Mouse (Mus musculus) thymus, postnatal 4 days (tissue): Measurements from ENCODE around the gene Atp5k.
A peak's percentile ranks its signal among the peaks of the same experiment; 100 is the strongest.

Experiments
- DNase-seq: peaks from one replicate; pipeline ENCODE4 v3.0.0; 2021

Gene Atp5k

DNA sequence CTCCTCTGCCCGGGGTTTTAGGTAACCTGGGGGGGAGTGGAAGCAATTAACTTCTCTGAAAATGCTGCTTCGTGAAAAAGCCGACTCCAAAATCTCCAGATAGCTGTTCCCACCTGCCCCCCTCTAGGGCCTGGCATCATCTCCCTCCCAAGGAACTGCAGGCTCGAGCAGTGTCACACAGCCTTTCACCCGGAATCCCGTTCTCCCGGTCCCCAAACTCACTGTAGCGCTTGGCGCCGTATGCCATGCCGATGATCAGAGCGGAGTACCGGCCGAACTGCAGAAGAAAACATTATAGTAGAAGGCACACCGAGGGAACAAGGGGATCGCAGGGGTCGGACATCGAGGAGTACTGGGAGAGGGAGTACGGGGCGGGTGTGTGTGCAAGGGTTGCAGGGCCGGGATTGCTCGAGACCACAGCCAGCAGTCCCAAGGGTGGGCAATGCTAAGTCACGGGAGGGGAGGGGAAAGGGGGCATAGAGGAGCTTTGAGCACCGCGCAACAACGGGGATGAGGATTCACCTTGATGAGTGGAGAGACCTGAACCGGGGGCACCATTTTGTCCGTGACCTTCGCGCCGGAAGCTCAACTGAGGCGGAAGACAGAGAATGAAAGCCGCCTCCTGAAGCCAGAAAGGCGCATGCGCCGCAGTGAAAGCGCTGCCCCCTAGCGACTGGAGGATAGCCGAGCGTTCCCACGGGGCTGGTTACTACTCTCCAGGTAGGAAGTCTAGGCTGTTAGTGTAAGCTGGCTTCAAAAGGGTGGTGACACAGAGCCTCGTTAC is at the start of gene Atp5k:
Gene Atp5k, minus strand, starts transcription at position 645 of the 784 bp plus-strand sequence.
- peak; percentile 97 for DNase-seq

DNA sequence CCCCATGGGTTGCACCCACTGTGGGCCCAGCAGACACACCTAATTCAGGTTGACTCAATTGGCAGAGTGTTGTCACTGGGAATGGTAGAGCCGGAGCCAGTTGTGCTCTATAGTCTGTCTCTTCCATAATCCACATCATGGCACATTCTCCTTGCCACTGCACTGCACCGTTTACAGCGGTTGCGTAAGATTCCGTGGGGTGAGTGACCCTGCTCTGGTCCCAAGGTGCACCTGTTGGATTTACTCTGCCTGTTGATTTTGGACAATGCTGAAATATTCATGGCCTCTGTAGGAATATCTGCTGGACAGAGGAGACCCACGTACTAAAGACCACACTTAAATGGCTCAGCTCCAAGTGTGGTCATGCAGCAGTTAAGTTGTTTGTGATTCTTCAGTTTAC is 48.8 kb upstream of the Atp5k start:
- no peak for DNase-seq

DNA sequence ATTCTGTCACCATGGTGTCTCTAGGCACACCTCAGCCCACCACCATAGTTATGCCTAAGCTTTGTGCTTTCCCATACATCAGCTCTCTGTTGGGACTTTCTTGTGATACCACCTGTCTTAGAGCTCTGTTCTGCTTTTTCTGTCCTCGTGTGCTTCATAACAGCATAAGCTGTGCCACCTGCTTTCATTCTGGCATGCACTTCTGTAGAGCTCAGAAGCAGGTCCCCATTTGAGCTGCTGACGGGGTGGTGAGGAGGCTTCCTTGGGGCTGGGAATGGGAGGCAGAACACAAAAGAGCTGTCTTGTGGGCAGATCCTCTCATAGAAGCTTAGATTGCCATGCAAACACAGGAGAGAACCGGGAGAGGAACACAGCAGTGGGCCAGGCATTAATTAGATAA is 41.7 kb upstream of the Atp5k start:
- DNase-seq, result no peak

DNA sequence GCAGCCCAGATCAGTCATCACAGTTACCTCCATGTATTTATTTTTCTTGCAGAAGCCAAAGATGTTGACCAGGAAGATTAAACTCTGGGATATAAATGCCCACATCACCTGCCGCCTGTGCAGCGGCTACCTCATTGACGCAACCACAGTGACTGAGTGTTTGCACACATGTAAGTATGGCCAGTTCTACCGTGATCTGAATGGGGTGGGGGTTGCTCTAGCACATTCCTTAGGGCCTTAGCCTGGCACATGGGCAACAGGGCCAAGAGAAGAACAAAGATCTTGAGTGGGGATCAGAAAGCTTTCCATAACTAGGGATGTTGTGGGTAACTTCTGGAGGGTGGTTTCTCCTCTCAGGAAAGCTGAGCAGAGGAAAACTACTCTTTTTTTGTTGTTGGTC is 39.5 kb upstream of the Atp5k start:
- DNase-seq, result no peak

DNA sequence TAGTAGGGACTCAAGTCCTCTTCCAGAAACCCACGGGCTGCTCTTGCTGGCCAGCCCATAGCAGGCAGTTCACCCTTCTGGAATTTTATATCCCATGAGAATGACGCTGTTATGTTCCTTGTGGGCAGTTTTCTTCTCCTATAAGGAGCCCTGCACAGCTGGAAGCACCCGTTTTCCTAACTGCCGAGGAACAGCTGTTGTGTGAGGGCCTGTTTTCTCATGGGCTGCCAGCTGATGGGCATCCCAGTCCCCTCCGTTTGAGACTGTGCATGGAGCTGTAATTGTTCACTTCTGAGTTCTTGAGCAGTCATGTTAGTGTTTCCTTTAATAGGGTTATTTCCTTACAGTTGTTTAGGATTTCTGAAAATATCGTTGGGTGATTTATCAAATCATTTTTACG is 35.4 kb upstream of the Atp5k start:
- DNase-seq, result no peak

DNA sequence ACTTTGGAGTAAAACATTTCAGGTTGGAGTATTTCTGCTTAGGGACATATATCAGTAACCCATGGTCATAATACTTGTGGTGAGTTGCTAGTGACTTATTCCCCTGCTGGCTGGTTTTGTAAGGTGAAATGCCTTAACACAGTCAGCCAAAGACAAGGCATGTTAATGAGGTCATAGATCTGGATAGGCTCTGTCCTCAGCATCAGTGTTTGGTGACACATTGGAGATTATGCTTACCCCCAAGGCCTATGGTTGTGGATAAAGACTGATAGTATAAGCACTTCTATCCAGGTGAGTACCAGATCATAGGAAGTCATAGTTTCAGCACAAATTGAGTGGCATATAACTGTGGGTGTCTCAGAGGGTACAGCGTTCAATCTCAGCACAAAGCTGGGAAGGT is 32.4 kb upstream of the Atp5k start:
- no peak for DNase-seq

- DNase-seq, result no peak
These were observed 31.1 kb upstream of the Atp5k start for GRCm38 (mm10) chr5:108465131-108465891.

- DNase-seq, result peak; percentile 24
These were observed 28.2 kb upstream of the Atp5k start for GRCm38 (mm10) chr5:108462446-108462845.

DNA sequence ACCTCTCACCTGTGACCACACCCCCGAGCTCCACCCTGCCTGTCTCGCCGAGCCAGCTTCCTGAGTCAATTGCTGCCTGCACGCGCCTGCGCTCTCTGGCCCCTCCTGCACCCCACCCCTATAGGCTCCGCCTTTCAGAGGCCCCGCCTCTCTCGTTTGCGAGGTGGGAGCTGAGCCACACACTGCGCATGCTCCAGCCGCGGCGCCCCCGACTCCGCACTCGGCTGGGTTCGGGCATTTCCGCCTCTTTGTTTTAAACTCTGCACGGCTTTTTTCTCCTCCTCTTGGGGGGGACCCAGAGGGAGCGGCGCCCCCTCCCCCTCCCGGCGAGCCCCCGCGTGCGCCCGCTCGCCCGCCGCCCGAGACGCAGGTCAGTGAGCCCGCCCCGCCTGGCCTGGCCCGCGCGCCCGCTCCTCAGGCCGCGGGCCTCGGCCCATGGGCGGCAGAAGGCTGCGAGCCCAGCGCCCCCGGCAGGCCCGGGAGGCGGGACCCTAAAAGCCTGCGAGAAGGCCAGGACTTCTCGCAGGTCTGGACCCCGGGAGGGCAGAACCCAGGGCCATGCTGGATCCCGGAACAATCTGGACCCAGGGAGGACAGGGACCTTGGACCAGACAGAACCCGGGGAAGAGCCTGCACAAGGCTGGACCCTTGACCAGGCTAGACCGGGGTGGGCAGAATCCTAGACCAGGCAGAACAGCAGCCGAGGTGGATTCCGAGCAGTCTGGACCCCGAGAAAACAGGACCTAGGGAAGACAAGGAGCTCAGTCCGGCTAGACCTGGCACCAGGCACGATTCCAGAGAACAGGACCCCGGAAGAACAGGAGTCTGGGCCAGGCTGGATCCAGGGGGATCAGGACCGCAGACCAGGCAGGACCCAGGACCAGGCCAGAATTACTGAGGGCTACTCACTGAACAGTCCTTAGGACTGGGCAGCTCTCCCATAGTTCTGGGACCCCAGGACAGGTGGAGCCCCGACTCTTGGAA is 27.1 kb upstream of the Atp5k start, which contains the start of gene Pcgf3:
Gene Pcgf3, plus strand, starts transcription at position 151 of the 984 bp plus-strand sequence.
- DNase-seq, result peak; percentile 100

DNA sequence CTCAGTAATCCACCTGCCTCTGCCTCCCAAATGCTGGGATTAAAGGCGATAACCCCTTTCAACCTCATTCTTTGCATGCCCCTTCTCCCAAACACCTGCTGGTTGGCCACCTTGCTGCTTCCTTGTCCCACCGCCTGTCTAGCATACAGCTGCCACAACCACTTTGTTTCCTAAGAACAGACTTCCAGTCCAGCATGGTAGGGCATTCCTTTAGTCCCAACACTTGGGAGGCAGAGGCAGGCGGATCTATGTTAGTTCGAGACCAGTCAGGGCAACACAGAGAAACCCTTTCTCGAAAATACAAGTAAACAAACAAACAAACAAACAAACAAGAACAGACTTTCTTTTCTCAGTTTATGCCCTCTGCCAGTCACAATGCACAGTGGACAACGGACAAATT is 26.2 kb upstream of the Atp5k start:
- DNase-seq, result peak; percentile 24

DNA sequence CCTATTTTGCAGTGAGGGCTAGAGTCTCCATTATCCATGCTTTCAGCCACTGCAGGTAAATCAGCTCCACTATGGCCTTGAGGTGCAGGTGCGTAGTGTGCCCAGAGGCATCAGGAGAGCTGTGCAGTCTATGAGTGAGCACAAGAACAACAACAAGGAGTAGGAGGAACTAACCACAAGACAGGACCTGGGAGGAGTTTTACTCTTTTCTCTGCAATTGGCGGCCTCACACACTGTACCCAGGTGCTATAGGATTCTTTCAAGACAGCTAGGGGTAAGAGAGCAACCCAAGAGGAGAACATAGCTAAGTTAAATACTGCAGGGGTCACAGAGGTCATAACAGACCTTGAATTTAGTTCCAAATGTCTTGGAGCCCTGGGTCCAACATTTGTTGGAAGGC is 24.5 kb upstream of the Atp5k start:
- peak; percentile 49 for DNase-seq

DNA sequence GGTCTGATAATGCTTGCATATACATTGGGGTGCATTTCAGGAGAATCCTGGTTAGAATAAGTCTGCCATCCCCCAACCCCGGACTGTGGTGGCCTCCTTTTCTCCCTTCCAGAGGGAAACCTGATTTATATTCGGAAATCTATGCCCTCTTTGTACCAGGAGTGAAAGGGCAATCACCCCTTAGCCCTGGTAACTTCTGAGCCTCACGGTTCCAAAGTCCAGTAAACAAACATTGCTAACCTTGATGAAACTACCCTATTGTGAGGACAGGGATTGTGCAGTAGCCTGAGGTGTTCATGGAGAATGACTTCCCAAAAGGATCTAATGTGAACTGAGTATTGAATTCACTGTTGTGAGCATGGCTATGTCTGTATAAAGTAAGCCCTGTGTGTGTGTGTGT is 19.8 kb upstream of the Atp5k start:
- DNase-seq, result no peak

GRCm38 (mm10) chr5:108452422-108452821 is 18.2 kb upstream of the Atp5k start:
- no peak for DNase-seq

- no peak for DNase-seq
These were observed 17.4 kb upstream of the Atp5k start for GRCm38 (mm10) chr5:108451611-108452010.

- DNase-seq, result no peak
These were observed 16.7 kb upstream of the Atp5k start for GRCm38 (mm10) chr5:108450837-108451540.

DNA sequence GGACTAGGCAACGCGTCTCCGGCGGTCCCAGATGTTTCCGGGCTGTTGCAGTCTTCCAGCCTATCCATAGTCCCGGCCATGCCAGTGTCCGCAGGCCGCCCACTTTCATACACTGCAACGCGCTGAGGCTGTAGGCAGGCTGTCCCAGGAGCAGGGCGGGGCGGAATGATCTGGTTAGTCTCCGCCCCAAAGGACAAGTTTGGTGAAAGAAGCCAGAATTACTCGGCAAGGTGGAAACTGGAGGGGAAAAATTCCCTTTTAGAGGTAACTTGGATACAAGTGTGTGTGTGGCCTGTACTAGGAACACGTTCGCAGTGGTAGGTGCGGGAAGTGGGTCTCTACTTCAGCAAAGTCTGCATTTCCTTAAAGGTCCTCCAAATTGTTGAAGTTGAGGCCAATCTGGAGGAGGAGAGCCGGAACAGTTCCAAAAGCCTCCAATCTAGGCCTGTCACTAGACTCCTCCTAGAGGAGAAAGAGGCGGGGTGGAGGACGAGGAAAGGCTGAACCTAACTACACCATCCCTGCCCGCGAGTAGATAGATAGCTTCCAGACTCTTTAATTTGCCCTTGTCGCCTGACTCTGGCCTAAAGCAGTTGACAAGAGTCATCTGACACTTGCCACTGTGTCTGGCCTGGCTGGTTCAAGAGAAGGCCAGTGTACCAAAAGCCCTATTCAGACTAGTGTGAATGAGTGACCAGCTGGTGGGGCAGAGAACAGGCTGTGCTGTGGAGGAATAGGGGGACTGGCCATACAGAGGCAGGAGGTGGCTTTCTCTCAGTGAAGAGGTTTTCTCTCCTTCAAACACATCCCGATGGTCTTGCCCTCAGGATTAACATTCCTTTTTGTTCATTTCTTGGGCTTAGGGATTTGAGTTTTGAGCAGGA is 14.8 kb upstream of the Atp5k start, which contains the start of gene Mfsd7a:
Gene Mfsd7a, minus strand, starts transcription at position 107 of the 884 bp plus-strand sequence.
- DNase-seq, result no peak

GRCm38 (mm10) chr5:108447857-108448256 is 13.6 kb upstream of the Atp5k start:
- DNase-seq, result no peak

GRCm38 (mm10) chr5:108446973-108447372 is 12.7 kb upstream of the Atp5k start:
- DNase-seq, result no peak

GRCm38 (mm10) chr5:108436101-108436500 is 1.9 kb upstream of the Atp5k start:
- DNase-seq, result no peak

DNA sequence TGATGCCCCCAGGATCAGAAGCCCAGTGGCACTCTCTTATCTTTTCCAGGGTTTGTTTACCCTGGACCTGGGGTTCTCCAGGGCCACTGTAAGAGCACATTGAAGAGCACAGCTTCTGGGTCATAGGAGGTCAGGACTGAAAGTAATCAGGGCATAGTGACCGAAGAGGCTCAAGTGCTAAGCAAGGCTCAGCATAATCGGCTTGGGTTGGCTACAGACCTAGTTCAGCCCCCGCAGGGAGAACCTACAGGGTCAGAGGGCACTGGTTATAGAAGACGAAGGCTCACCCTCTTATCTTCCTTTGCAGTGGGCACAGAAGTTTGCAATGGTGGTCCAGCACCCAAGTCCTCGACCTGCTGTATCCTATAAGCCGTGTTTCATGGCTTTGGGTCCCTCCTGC is 3.1 kb downstream of the Atp5k start:
- no peak for DNase-seq

GRCm38 (mm10) chr5:108427186-108427585 is 7.1 kb downstream of the Atp5k start:
- DNase-seq, result peak; percentile 63
